Mouse (Mus musculus) cortical plate, adult 2 months (tissue): ENCODE data around the gene 1190007I07Rik. TPM values are rescaled to one million over a fixed set of nuclear protein-coding genes. Genes with fewer than 3 reads are reported as not detected.

Experiments used
- H3K27ac ChIP-seq: fragments of 200-500 bp; 2 replicates; pipeline ENCODE4 v1.5.1; 2012; ENCODE audit warnings: low read length, control low read depth, inconsistent platforms; ENCODE audit not compliant: insufficient read depth
- H3K4me1 ChIP-seq: fragments of 200-500 bp; 2 replicates; pipeline ENCODE4 v1.6.1; 2011; ENCODE audit warnings: low read length; ENCODE audit not compliant: control insufficient read depth, insufficient read depth
- H3K4me3 ChIP-seq: fragments of 200-500 bp; 2 replicates; pipeline ENCODE4 v1.5.1; 2011; ENCODE audit warnings: mild to moderate bottlenecking, low read length, control low read depth; ENCODE audit not compliant: insufficient read depth
- CTCF ChIP-seq: fragments of 200-500 bp; IDR thresholded peaks from 2 replicates; pipeline ENCODE4 v1.5.1; 2011; ENCODE audit warnings: mild to moderate bottlenecking, control low read depth, low read length; ENCODE audit not compliant: insufficient read depth; ENCODE audit errors: extremely low read depth
- POLR2A ChIP-seq: fragments of 200-500 bp; IDR thresholded peaks from 2 replicates; pipeline ENCODE4 v1.6.1; 2011; ENCODE audit warnings: mild to moderate bottlenecking, low read length, control low read depth; ENCODE audit not compliant: insufficient read depth; ENCODE audit errors: extremely low read depth
- polyA plus RNA-seq: library from polyadenylated mRNA; depleted of rRNA; stranded (reverse); fragments of >200 nt; gene quantifications from 2 replicates; pipeline ENCODE4 v1.2.3, GENCODE M21; 2012

The 1190007I07Rik gene
- polyA plus RNA-seq, 1 experiment: 32.5 TPM

- H3K27ac ChIP-seq: no peak overlapping the region
- no peak for TF ChIP-seq CTCF
- no peak for TF ChIP-seq POLR2A
- no peak overlapping the region for H3K4me3 ChIP-seq
- no peaks in the 10 kb centered on the region for H3K4me1 ChIP-seq
Measured at GRCm38 (mm10) chr10:82651221-82651620, 28.2 kb upstream of the 1190007I07Rik start.

DNA sequence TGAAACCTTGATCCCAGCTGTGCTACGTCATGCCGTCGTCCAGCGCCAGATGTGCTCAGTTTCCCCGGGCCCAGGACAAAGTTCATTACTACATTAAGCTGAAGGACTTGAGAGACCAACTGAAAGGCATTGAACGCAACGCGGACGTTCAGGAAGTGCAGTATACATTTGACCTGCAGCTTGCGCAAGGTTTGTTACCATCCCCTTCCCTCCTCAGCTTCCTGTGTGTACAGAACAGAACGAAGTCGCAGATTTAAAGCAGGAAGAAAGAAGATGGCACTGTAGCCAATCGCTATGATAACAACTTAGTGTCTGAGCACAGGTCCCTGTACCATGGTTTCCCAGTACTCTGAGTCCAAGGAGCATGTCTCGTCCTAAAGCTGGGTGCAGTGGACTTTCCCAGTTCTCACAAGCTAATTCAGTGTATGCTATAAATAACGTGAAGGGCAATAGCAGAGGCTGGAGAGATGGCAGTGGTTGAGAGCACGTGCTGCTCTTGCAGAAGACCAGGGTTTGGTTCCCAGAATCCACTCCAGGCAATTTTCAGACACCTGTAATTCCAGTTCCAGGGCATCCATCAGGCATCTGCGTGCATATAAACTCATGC, 24.3 kb upstream of the 1190007I07Rik start:
- TF ChIP-seq POLR2A (no peak), CTCF (no peak)
- no peak overlapping the region for H3K4me3 ChIP-seq

DNA sequence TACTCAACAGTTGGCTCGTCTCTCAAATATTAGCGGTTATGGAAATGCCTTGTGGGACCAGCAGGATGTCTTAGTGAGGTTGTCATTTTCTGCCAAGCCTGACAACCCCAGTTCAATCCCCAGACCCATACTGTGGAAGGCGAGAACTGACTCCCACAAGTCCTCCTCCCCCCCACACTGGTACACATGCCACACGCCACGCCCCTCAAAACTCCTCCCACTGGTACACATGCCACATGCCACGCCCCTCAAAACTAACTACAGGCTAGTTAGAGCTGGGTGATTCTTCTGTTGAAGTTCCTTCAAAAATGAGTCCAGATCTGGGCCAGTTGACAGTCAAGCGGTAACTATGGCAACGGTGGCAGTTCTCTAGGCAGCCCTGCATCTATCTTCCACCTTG, 23.1 kb upstream of the 1190007I07Rik start:
- H3K4me3 ChIP-seq: no peak overlapping the region
- no peak for TF ChIP-seq POLR2A
- TF ChIP-seq CTCF: no peak

More for the DNA sequence above, 24.3 kb upstream of the 1190007I07Rik start:
- Histone ChIP-seq H3K27ac (no peak overlapping the region), H3K4me1 (no peaks in the 10 kb centered on the region; the same call in 1 of the 2 replicates)

DNA sequence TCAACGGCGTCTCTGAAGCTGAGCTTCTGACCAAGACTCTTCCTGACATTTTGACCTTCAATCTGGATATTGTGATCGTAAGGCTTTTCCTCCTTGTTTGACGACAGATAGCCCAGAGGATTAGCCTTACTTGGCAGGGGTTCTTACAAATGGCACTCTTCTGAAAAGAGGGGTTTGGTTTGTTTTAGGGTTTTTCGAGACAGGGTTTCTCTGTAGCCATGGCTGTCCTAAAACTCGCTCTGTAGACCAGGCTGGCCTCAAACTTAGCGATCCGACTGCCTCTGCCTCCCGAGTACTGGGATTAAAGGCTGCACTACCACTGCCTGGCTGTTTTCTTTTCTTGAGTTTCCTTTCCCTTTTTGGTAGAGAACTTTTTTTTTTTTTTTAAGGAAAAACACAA, 18.5 kb upstream of the 1190007I07Rik start:
- H3K27ac ChIP-seq: no peak overlapping the region
- TF ChIP-seq CTCF (no peak), POLR2A (no peak)
- H3K4me1 ChIP-seq: no peaks in the 10 kb centered on the region; the same call in none of the 2 replicates
- H3K4me3 ChIP-seq: no peak overlapping the region

More for the DNA sequence above, 23.1 kb upstream of the 1190007I07Rik start:
- Histone ChIP-seq H3K4me1 (no peaks in the 10 kb centered on the region; the same call in 1 of the 2 replicates), H3K27ac (no peak overlapping the region)

DNA sequence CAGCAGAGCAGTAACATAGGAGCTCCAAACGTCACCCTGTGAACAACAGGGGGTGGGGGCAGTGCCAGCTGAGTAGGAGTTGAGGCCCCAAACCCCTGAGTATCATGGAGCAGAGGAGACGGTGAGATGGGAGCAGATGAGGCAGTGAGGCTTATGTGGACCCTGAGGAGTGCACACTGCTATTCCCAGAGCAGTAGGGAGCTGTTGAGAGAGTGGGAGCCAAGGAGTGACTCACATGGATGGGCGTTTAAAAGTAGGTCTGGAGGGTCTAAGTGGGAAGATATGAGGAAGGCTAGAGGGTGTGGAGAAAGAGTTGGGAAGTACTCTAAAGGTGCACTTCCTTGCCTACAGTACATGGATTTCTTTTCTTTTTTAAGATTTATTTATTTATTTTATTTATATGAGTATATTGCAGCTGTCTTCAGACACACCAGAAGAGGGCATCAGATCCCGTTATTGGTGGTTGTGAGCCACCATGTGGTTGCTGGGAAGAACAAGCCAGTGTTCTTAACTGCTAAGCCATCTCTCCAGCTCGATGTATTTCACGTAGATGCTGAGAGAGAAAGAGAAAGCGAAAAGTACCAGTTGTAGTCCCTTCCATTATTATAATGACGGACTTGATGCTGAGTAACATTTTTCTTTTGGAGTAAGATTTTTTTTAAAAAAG, 16.1 kb upstream of the 1190007I07Rik start:
- no peaks in the 10 kb centered on the region; the same call in 1 of the 2 replicates for H3K4me1 ChIP-seq
- no peak overlapping the region for H3K4me3 ChIP-seq
- peak overlapping the region; percentile 15; the same call in 1 of the 2 replicates for H3K27ac ChIP-seq
- TF ChIP-seq CTCF (no peak), POLR2A (0 out of 2 replicates have a peak, but pooled peaks have one; percentile 13)

DNA sequence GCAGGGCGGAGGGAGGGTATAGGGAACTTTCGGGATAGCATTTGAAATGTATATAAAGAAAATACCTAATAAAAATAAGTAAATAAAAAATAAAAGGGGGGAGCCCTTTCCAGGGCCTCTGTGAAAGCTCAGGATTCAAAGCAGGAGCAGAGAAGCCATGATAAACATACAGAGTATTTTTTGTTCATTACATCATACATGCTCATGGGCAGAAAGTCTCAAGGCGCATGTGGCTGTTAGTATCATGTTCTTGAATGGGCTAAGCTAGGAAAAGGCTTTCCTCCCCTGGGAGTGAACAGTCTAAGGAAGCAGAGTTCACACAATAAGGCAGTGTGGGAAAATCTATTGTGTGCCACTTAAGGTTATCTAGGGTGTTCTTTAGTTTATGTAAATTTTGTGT, 13.3 kb upstream of the 1190007I07Rik start:
- Histone ChIP-seq H3K4me3 (no peak overlapping the region), H3K4me1 (no peaks in the 10 kb centered on the region; the same call in 1 of the 2 replicates), H3K27ac (no peak overlapping the region)
- TF ChIP-seq POLR2A (no peak), CTCF (no peak)

DNA sequence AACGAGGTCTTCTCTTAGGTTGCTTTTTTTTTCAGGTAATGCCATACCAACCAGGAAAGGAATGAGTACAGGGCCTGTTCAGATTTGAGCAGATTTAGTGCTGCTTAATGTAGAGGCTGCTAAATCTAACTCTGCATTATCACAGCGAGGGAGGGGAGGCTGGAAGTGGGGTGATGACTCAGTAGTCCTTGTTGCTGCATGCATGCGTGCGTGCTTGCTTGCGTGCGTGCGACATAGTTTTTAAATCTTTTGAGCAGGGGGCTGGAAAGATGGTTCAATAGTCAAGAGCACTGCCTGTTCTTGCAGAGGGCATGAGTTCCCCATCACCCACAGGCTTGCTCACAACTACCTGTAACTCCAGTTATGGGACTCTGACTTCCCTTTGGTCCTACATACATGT, 11.3 kb upstream of the 1190007I07Rik start:
- peaks cover 3% of the 10 kb centered on the region for H3K4me1 ChIP-seq
- TF ChIP-seq CTCF (no peak), POLR2A (no peak)
- H3K4me3 ChIP-seq: no peak overlapping the region
- H3K27ac ChIP-seq: peak overlapping the region; percentile 56; the same call in 1 of the 2 replicates

- no peak overlapping the region for H3K4me3 ChIP-seq
- no peak for TF ChIP-seq CTCF
- no peak for TF ChIP-seq POLR2A
- H3K27ac ChIP-seq: no peak overlapping the region
- H3K4me1 ChIP-seq: peaks cover 3% of the 10 kb centered on the region
Measured at GRCm38 (mm10) chr10:82632496-82633280, 9.7 kb upstream of the 1190007I07Rik start.

- Histone ChIP-seq H3K27ac (no peak overlapping the region), H3K4me1 (peaks cover 3% of the 10 kb centered on the region), H3K4me3 (peak overlapping the region; percentile 20)
- TF ChIP-seq POLR2A (no peak), CTCF (no peak)
Measured at GRCm38 (mm10) chr10:82631133-82631532, 8.1 kb upstream of the 1190007I07Rik start.
